Mouse (Mus musculus): ENCODE results near the gene Phox2b. TPM values are rescaled to one million over a fixed set of nuclear protein-coding genes. Genes with fewer than 3 reads are reported as not detected.
A peak's percentile ranks its signal among the peaks of the same experiment; 100 is the strongest.

Gene Phox2b
- total and polyA plus RNA-seq, 3 experiments, result 0.12 TPM; not detected in 2

- Histone ChIP-seq H3K4me1 (ENCODE audit: control insufficient read depth, insufficient read depth, low read length) (no peaks in the 10 kb centered on the region), H3K4me3 (no peak overlapping the region), H3K79me2 (replicated peaks; ENCODE audit: control insufficient read depth, insufficient read depth, low read length) (no peaks in the 10 kb centered on the region), H3K27me3 (ENCODE audit: control insufficient read depth, insufficient read depth, low read length) (no peaks in the 10 kb centered on the region), H3K9ac (ENCODE audit: low read depth, low read length) (no peak overlapping the region), H3K36me3 (ENCODE audit: control insufficient read depth, insufficient read depth, low read length) (no peaks in the 10 kb centered on the region), H3K27ac (no peak overlapping the region)
- TF ChIP-seq CTCF (IDR thresholded peaks at IDR 0.05), result no peak
- TF ChIP-seq POLR2A (IDR thresholded peaks at IDR 0.05; ENCODE audit: insufficient read depth, low read depth, low read length), result no peak
- no peak for TF ChIP-seq EP300 (IDR thresholded peaks at IDR 0.05; ENCODE audit: insufficient read depth, low read depth, low read length)
- intact Hi-C loops (cut with DNase I), result no loop called here
- DNase-seq, result no peak
- WGBS, result 37% methylated on average over 3 of the region's 4 CpGs
Measured at GRCm38 (mm10) chr5:67060519-67060918, 38.6 kb downstream of the Phox2b start.

GRCm38 (mm10) chr5:67057803-67058202 is 41.3 kb downstream of the Phox2b start:
- intact Hi-C loops (cut with DNase I), result no loop called here
- no peaks in the 10 kb centered on the region for H3K27me3 ChIP-seq (ENCODE audit: control insufficient read depth, insufficient read depth, low read length)
- TF ChIP-seq POLR2A (IDR thresholded peaks at IDR 0.05; ENCODE audit: insufficient read depth, low read depth, low read length) (no peak), CTCF (IDR thresholded peaks at IDR 0.05) (peak; percentile 52), EP300 (IDR thresholded peaks at IDR 0.05; ENCODE audit: insufficient read depth, low read depth, low read length) (no peak)
- H3K9ac ChIP-seq (ENCODE audit: low read depth, low read length), result no peak overlapping the region
- H3K27ac ChIP-seq, result no peak overlapping the region
- DNase-seq, result no peak
- no peaks in the 10 kb centered on the region for H3K79me2 ChIP-seq (replicated peaks; ENCODE audit: control insufficient read depth, insufficient read depth, low read length)
- H3K4me3 ChIP-seq, result no peak overlapping the region
- no peaks in the 10 kb centered on the region for H3K4me1 ChIP-seq (ENCODE audit: control insufficient read depth, insufficient read depth, low read length)
- 81% methylated on average over 6 of the region's 6 CpGs for WGBS
- H3K36me3 ChIP-seq (ENCODE audit: control insufficient read depth, insufficient read depth, low read length), result no peaks in the 10 kb centered on the region

- no peak for DNase-seq
- 20% methylated on average over 4 of the region's 4 CpGs for WGBS
Measured at GRCm38 (mm10) chr5:67048003-67048402, 51.1 kb downstream of the Phox2b start.

More at GRCm38 (mm10) chr5:67048003-67048402, 51.1 kb downstream of the Phox2b start:
- Histone ChIP-seq H3K4me3 (no peak overlapping the region), H3K36me3 (ENCODE audit: control insufficient read depth, insufficient read depth, low read length) (no peaks in the 10 kb centered on the region), H3K9ac (ENCODE audit: low read depth, low read length) (no peak overlapping the region), H3K27me3 (ENCODE audit: control insufficient read depth, insufficient read depth, low read length) (no peaks in the 10 kb centered on the region), H3K79me2 (replicated peaks; ENCODE audit: control insufficient read depth, insufficient read depth, low read length) (no peaks in the 10 kb centered on the region), H3K27ac (no peak overlapping the region), H3K4me1 (ENCODE audit: control insufficient read depth, insufficient read depth, low read length) (no peaks in the 10 kb centered on the region)
- intact Hi-C loops (cut with DNase I), result loop anchor here (5.0 kb wide), 1 partner anchor 184 kb away; no protein-coding TSS in a partner anchor
- TF ChIP-seq CTCF (IDR thresholded peaks at IDR 0.05) (peak; percentile 89), EP300 (IDR thresholded peaks at IDR 0.05; ENCODE audit: insufficient read depth, low read depth, low read length) (no peak), POLR2A (IDR thresholded peaks at IDR 0.05; ENCODE audit: insufficient read depth, low read depth, low read length) (no peak)

Small RNAs within 50 kb of the gene (microRNA-seq; reads per million reads assigned to microRNA genes)
- gene Gm23841, result 0 reads per million in 2 experiments

Other genes with a start within 250 kb of the Phox2b start
- gene Tmem33, start 161.3 kb upstream of the Phox2b start, total RNA-seq (2021), result 10 to 100 TPM; 55.9 to 59.3 TPM
- 54.9 and 88.1 TPM in 2 replicates for gene Tmem33, start 161.3 kb upstream of the Phox2b start, polyA plus RNA-seq (2012; rRNA removed)
- 100 to 1,000 TPM; 156 to 171 TPM for gene Slc30a9, start 207.7 kb upstream of the Phox2b start, total RNA-seq (2021)
- 36.2 and 97.0 TPM in 2 replicates for gene Slc30a9, start 207.7 kb upstream of the Phox2b start, polyA plus RNA-seq (2012; rRNA removed)